Mouse (Mus musculus) kidney, adult 2 months (tissue): Measurements from ENCODE around the gene Otop1.

Source experiments
- CTCF ChIP-seq: fragments of 200-500 bp; conservative IDR thresholded peaks from 2 replicates; pipeline ENCODE4 v1.5.1; 2011; ENCODE audit warnings: low read depth, mild to moderate bottlenecking, control low read depth, low read length, moderate library complexity, mixed read lengths; ENCODE audit not compliant: insufficient read depth, insufficient read length
- POLR2A ChIP-seq: fragments of 200-500 bp; IDR thresholded peaks from one replicate; pipeline ENCODE4 v1.6.1; 2011; ENCODE audit warnings: low read depth, low read length, control low read depth

GRCm38 (mm10) chr5:38258034-38258772 lies 17.6 kb upstream of the Otop1 start:
- TF ChIP-seq POLR2A (no peak), CTCF (no peak)
